Mouse (Mus musculus): Measurements from ENCODE around the gene Arvcf.

Arvcf gene

GRCm38 (mm10) chr16:18428516-18429042 is 80.6 kb downstream of the Arvcf start:
- no peak for DNase-seq (ENCODE audit: low read depth, low spot score)

- no peak for DNase-seq (ENCODE audit: low read depth, low spot score)
Observed at GRCm38 (mm10) chr16:18429641-18430040, 81.7 kb downstream of the Arvcf start.

GRCm38 (mm10) chr16:18430641-18431212 is 82.7 kb downstream of the Arvcf start:
- no peak for DNase-seq (ENCODE audit: low read depth, low spot score)

GRCm38 (mm10) chr16:18433341-18433920 is 85.4 kb downstream of the Arvcf start:
- no peak for DNase-seq (ENCODE audit: low read depth, low spot score)

DNA sequence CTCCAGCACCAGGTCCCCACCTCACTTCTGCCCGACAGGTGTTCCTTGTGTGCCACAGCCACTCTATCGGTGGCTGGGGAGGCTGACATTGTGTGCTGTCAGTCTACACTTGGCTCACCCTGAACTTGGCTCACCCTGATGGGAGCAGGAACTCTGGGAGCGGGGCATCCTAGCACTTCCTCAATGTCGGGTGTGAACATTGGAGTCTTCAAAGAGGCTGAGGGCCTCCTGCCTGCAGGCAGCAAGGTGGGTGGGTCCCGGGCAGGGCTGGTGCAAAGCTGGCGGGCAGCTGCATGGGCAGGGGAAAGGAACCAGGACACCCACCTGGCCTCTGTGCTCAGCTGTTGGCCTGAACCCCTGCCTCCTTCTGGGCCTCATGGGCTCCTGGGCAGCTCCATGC is 88.1 kb downstream of the Arvcf start:
- no peak for DNase-seq (ENCODE audit: low read depth, low spot score)

DNA sequence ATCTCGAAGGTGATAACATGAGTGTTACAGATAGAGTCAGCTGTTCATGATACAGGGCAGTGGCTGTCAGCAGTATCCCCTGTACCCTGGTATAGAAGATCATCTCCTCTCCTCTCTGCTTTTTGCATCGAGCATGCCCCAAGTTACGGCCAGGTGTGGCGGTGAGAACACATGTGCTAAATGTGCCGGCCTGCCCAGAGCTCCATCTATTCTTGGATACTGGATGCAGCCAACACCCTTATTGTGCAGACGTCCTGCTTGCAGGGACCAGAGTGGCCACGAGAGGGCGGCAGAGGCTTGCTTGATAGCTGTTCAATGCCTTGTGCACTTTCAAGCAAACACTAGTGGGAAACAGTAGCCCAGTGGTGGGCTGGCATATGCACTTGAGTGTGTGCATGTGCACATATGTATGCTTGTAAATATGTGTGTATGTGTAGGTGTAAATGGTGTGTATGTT is 95.4 kb downstream of the Arvcf start:
- peak; percentile 93 for DNase-seq (ENCODE audit: low read depth, low spot score)

- no peak for DNase-seq (ENCODE audit: low read depth, low spot score)
Observed at GRCm38 (mm10) chr16:18447243-18447642, 99.3 kb downstream of the Arvcf start.

DNA sequence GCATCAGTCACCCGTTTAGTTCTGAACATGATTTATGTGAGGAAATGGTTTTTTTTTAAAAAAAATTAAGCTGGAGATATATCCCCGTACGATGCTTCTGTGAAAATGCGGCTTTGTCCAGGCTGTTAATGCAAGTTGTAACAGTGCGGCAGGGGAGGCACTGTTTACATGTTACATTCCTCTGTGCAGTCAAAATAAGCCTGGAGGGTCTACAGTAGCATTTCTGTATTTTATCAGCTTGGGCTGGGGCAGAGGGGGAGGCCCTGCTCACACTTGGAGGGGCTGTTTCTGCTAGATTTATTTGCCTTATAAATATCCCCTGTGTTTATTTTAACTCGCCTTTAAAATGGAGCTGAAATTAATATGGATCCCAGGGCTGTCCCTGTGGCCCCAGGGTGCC is 100.1 kb downstream of the Arvcf start:
- DNase-seq (ENCODE audit: low read depth, low spot score): no peak

GRCm38 (mm10) chr16:18449005-18449404 is 101.0 kb downstream of the Arvcf start:
- no peak for DNase-seq (ENCODE audit: low read depth, low spot score)

GRCm38 (mm10) chr16:18451486-18452181 is 103.7 kb downstream of the Arvcf start:
- no peak for DNase-seq (ENCODE audit: low read depth, low spot score)

DNA sequence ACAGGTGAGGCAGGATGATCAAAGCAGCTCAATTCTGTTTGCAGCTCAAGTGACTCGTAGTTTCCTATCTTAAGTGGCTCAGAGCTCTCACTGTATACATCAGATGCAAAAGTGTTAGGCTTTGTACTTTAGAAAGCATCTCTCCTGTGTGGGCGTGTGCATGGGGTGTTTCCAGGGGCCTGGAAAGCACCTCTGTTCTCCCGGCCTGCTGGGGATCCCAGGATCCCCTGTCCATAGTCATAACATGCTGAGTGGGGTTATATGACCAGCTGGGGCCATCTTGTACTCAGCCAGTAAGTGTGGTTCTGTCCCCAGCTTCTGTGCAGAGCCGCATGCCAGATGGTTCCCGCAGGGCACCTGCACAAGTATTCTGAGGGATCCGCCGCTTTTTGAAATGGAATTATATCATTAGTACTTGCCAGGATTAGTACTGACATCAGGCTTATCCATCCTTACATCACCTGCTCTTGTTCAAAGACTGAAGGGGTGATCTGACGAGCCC is 104.4 kb downstream of the Arvcf start:
- DNase-seq (ENCODE audit: low read depth, low spot score): peak; percentile 23

DNA sequence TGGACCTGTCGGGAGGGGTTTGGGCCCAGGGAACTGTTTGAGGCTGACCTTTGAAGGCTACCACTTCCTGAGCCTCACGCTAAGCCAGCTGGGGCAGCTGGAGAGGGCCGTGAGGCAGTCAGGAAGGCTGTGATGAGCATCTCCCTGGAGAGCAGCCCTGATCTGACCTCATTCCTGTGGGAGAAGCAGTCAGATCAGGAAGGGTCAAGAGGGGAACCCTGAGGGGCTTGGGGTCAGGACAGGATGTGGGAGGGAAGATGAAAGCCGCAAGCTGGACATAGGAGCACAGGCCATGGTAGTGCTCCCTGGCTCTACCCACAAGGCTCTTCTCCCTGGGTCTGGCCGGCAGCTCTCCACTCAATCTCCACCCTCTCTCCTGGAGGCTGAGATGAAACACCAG is 105.9 kb downstream of the Arvcf start:
- DNase-seq (ENCODE audit: low read depth, low spot score): no peak

DNA sequence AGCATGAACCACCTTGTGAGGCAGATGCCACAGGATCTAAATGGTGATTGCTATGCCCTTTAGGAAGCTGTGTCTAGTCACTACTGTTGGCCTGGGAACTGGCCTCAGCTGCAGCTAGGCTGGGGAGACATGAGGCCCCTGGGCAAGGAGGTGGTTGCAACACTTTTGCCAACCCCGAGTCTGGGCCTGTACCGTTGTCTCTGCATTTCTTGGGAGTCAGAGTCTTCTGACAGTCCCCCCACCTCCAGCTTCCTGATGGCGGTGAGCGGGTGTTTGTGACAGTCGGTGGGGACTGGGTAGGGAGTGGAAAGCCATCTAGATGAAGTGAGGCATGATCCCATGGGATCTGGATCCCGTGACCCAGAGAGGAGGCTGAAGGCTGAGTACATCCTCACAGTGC is 107.4 kb downstream of the Arvcf start:
- DNase-seq (ENCODE audit: low read depth, low spot score): no peak
